Mouse (Mus musculus): ENCODE data around the gene Cbx5. TPM values are rescaled to one million over a fixed set of nuclear protein-coding genes. Genes with fewer than 3 reads are reported as not detected.
A peak's percentile ranks its signal among the peaks of the same experiment; 100 is the strongest.
"Not testable (repeated sequence)": the region's sequence is repeated elsewhere in the genome, so short reads cannot be mapped to it uniquely, and the experiment has no call there.

The Cbx5 gene
- total RNA-seq, 1 experiment from 2014 or later = 211 TPM

DNA sequence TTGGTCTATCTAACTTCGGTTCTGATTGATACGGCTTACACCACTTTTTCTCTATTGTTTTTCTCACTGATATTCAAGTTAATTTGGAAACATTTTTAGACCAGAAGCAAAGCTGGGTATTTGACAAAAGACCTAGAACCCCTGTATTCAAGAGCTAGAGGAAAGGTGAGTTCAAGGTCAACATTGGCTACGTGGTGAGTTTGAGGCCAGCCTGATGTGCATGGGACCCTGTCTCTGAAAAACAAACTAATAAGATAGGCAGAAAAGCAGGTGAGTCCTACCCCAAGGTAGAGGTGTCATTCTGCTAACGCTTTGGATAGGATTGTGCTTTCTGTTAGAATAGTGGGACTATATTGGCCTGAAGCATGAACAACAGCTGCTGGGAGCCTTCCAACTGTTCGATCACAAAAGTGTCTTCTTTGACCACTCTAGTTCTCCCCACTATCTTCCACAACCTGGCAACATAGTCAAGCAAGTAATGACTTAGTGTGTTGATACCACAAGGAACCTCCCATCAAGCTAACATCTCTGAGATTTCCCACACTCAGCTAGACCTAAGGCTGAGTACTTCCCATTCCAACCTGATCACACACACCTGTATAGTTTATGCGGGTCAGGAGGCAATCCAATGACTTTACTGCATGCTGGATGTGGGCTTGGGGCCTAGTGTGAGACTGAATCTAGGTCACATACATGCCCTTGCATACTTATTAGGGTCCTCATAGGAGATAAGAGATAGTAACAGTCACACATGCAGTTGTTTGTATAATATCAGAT lies 16.8 kb upstream of the Cbx5 start:
- ATAC-seq (replicated peaks in 1 of 2; ENCODE audit: insufficient read depth in 1 of 2, low FRiP score in 2 of 2, low TSS enrichment in 1 of 2, low read depth in 1 of 2, poor library complexity in 2 of 2, severe bottlenecking in 2 of 2) = no peak

- ATAC-seq (replicated peaks in 1 of 2; ENCODE audit: insufficient read depth in 1 of 2, low FRiP score in 2 of 2, low TSS enrichment in 1 of 2, low read depth in 1 of 2, poor library complexity in 2 of 2, severe bottlenecking in 2 of 2) = peak; percentile 17 to 39; a peak in 3 of 4 replicates
Observed at GRCm38 (mm10) chr15:103255169-103255568, 15.6 kb upstream of the Cbx5 start.

DNA sequence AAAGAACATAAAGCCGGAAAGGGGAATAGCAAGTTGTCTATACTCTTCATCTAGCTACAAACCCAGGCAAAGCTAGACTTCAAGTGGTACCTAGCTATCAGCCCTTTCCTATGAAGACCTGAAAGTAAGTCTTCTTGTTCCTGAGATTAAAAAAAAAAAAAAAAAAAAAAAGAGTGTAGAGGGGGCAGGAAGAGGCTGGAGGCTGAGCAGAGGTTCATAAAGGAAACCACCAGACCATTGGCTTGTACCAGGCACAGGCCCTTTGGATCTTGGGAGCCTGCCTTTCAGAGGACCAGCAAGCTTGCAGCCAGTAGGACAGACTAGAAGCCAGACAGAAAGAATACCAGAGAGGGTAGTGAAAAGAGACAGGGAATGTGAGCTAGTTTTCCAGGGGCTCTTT lies 13.7 kb upstream of the Cbx5 start:
- no peak for ATAC-seq (replicated peaks in 1 of 2; ENCODE audit: insufficient read depth in 1 of 2, low FRiP score in 2 of 2, low TSS enrichment in 1 of 2, low read depth in 1 of 2, poor library complexity in 2 of 2, severe bottlenecking in 2 of 2)

GRCm38 (mm10) chr15:103252660-103253059 lies 13.0 kb upstream of the Cbx5 start:
- ATAC-seq (replicated peaks in 1 of 2; ENCODE audit: insufficient read depth in 1 of 2, low FRiP score in 2 of 2, low TSS enrichment in 1 of 2, low read depth in 1 of 2, poor library complexity in 2 of 2, severe bottlenecking in 2 of 2) = peak; percentile 15 to 24; a peak in 3 of 4 replicates

GRCm38 (mm10) chr15:103251595-103251994 lies 12.0 kb upstream of the Cbx5 start:
- ATAC-seq (replicated peaks in 1 of 2; ENCODE audit: insufficient read depth in 1 of 2, low FRiP score in 2 of 2, low TSS enrichment in 1 of 2, low read depth in 1 of 2, poor library complexity in 2 of 2, severe bottlenecking in 2 of 2) = no peak

DNA sequence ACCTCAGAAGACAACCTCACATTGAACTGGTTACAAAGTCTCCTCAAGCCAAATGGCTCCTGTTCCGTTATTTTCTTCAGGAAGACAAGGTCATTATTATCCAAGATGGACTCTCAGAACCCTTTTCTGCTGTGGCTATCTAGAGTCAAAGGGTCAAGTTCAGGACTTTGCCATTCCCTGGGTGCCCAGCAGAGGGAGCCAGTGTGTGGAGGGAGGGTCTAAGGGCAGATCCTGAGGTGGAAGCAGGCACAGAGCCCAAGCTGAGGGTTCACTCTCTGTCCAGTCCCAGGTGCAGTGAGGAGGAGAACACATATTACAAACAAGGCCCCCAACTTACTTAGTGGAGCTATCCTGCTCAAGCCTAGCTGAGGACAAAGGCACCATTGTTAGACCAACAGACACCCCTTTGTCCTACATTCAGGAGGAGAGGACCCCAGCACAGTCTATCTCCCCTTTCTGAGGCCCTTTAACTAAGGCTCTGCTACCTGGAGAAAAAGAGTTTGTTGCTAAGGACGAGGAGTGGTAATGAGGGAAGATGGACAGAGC lies 10.7 kb upstream of the Cbx5 start:
- ATAC-seq (replicated peaks in 1 of 2; ENCODE audit: insufficient read depth in 1 of 2, low FRiP score in 2 of 2, low TSS enrichment in 1 of 2, low read depth in 1 of 2, poor library complexity in 2 of 2, severe bottlenecking in 2 of 2) = peak; percentile 38 to 48; a peak in 3 of 4 replicates

- not testable (repeated sequence) for ATAC-seq (replicated peaks in 1 of 2; ENCODE audit: insufficient read depth in 1 of 2, low FRiP score in 2 of 2, low TSS enrichment in 1 of 2, low read depth in 1 of 2, poor library complexity in 2 of 2, severe bottlenecking in 2 of 2)
Observed at GRCm38 (mm10) chr15:103249511-103249910, 9.9 kb upstream of the Cbx5 start.

DNA sequence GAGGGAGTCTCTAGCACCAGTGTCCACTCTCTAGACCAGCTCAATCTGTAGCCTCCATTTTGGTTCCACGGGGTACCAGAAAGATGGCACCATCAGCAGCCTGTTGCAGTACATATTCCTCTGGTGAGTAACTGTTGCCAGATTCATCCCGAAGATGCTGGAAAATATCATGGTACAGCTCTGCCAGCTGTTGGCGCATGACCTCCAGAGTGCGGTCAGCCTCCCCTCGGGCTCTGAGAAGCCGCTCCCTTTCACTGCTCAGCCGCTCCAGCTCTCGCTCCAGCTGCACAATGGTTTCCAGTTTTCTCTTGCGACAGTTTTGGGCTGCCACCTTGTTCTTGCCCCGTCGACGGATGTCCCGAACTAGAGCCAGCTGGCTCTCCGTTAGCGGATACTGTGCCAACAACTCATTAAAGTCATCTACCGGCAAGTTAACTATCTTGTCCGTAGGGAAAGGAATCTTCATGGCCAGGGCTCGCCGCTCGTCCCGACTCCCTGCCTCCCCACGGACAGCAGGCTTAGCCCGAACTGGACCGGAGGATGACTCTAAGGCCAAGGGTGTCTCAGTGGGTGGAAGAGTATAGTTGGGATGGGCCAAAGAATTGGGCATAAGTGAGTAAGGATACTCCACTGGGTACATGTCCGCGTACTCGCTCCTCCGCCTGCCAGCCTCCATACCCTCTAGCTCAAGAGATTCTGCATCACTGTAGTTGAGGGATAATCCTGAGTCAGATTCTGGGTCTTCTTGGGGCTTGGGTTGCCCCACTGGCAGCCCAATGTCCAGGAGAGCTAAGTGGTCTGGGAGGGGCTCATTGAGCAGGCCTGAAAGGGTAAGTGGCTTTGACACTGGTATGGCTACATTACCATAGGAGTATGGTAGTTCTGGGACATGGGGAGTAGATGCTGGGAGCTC lies 9.0 kb upstream of the Cbx5 start:
- no peak for ATAC-seq (replicated peaks in 1 of 2; ENCODE audit: insufficient read depth in 1 of 2, low FRiP score in 2 of 2, low TSS enrichment in 1 of 2, low read depth in 1 of 2, poor library complexity in 2 of 2, severe bottlenecking in 2 of 2)

GRCm38 (mm10) chr15:103247782-103248400 lies 8.3 kb upstream of the Cbx5 start:
- no peak for ATAC-seq (replicated peaks in 1 of 2; ENCODE audit: insufficient read depth in 1 of 2, low FRiP score in 2 of 2, low TSS enrichment in 1 of 2, low read depth in 1 of 2, poor library complexity in 2 of 2, severe bottlenecking in 2 of 2)

- no peak for ATAC-seq (replicated peaks in 1 of 2; ENCODE audit: insufficient read depth in 1 of 2, low FRiP score in 2 of 2, low TSS enrichment in 1 of 2, low read depth in 1 of 2, poor library complexity in 2 of 2, severe bottlenecking in 2 of 2)
Observed at GRCm38 (mm10) chr15:103247078-103247781, 7.6 kb upstream of the Cbx5 start.

DNA sequence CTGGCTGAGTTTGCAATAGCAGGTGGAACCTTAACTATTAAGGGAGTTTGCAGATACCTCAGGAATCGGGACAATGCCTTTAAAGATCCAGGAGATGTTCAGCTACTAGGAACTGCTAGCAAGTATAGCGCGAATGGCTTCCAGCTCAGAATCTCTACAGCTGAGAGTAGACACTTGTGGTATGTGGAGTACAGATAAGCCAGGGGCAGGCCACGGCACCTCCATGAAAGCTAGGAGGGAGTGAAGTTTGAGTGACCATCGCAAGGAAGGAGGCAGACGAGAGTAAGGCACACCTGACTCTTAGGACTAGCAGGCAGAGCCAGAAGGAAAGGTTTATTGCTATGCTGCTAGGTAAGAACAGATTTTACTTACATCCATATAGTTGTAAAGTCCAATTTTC lies 6.0 kb upstream of the Cbx5 start:
- no peak for ATAC-seq (replicated peaks in 1 of 2; ENCODE audit: insufficient read depth in 1 of 2, low FRiP score in 2 of 2, low TSS enrichment in 1 of 2, low read depth in 1 of 2, poor library complexity in 2 of 2, severe bottlenecking in 2 of 2)

GRCm38 (mm10) chr15:103242885-103243284 lies 3.3 kb upstream of the Cbx5 start:
- ATAC-seq (replicated peaks in 1 of 2; ENCODE audit: insufficient read depth in 1 of 2, low FRiP score in 2 of 2, low TSS enrichment in 1 of 2, low read depth in 1 of 2, poor library complexity in 2 of 2, severe bottlenecking in 2 of 2) = no peak

DNA sequence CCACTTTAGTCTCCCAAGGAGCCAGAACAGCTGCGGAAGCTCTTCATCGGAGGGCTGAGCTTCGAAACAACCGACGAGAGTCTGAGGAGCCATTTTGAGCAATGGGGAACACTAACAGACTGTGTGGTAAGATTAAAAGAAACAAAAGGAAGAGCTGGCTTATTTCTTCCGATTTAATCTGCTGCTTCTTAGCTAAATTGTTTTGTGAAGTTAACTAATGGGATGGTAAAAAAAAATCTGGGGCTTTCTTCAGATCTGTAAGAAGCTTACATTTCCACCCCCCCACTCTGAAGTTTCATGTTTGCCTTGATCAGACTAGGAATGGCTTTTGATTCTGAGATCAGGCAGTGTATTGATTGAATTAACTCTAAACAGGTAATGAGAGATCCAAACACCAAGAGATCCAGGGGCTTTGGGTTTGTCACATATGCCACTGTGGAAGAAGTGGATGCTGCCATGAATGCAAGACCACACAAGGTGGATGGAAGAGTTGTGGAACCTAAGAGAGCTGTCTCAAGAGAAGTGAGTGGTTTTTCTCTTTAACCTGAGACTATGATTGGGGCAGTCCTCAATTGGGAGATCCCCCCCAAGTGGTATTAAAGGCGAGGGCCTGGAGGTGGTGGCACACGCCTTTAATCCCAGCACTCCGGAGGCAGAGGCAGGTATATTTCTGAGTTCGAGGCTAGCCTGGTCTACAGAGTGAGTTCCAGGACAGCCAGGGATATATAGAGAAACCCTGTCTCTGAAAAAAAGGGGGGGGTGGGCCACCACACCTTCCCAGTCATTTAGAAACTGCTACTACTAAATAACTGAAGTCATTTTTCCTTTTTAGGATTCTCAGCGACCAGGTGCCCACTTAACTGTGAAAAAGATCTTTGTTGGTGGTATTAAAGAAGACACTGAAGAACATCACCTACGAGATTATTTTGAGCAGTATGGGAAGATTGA lies 1.7 kb upstream of the Cbx5 start:
- ATAC-seq (replicated peaks in 1 of 2; ENCODE audit: insufficient read depth in 1 of 2, low FRiP score in 2 of 2, low TSS enrichment in 1 of 2, low read depth in 1 of 2, poor library complexity in 2 of 2, severe bottlenecking in 2 of 2) = not testable (repeated sequence)

DNA sequence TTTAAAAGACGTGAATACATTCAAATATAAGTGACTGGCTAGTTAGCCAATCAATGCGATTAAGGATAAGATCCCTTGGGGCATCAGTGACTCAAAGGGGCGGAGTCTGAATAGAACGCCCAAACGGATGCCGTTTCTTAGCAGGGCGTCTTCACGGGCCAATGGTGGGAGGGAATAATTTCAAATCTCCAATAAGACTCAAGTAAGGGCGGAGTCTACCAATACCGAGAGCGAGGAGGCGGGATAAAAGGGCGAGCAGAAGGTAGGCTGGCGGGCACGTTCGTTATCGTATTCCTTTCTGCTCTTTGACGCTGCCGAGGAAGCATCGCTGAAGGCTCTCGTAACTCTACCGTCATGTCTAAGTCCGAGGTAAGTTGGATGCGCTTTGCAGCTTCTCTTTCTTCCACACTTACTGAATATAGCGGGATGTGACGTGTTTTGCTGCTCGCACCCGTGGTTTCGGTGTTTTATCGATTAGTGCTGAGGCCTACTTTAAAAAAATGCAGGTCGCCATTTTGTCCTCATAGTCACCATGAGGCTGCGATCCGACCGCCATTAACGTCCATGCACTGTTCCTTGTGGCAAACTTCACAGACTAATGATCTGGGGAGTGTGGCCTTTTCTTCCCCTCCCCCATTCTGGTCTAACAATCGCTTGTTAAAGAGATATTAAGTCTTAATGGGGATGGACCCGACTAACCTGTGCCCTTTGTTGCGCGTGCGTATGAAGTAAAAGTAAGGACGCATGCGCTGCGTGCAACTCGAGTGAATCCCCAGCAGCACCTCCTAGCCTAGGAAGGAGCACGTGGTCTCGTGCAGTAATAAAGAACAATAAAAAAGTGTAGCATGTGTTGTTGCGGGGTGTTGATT lies 778 bp upstream of the Cbx5 start, which contains the start of gene Hnrnpa1:
Gene Hnrnpa1, plus strand, starts transcription at position 273 of the 869 bp plus-strand sequence.
- peak; percentile 83 for ATAC-seq (replicated peaks in 1 of 2; ENCODE audit: insufficient read depth in 1 of 2, low FRiP score in 2 of 2, low TSS enrichment in 1 of 2, low read depth in 1 of 2, poor library complexity in 2 of 2, severe bottlenecking in 2 of 2)

DNA sequence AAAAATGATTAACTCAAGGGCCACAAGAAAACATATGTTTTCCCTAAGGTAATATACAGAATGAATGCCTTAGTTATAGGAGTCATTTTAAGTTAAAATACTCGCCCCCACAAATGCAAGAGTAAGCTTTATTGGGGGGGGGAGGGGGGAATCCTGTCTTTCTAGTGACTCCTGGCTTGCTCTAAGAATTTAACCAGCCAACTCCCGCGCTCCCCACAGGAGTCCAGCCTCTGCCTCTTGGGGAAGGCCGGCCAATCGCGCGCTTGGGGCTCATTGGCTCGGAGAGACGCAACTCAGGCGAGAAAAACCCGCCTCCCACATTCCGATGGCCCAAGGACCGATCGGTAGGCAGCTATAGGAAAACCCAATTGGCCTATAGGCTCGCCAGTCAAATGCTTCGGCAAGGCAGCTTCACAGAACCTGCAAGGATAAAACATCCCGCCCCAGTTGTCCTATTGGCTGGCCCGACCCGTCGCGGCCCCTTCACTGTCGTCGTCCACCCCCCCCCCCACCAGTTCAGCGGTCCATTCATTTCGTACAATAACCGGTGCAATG lies 409 bp downstream of the Cbx5 start:
- peak; percentile 72 to 74 for ATAC-seq (replicated peaks in 1 of 2; ENCODE audit: insufficient read depth in 1 of 2, low FRiP score in 2 of 2, low TSS enrichment in 1 of 2, low read depth in 1 of 2, poor library complexity in 2 of 2, severe bottlenecking in 2 of 2)
